Mouse (Mus musculus) forebrain, embryonic 15.5 days (tissue): ENCODE results near the gene Zmynd8. TPM values are rescaled to one million over a fixed set of nuclear protein-coding genes. Genes with fewer than 3 reads are reported as not detected.

Experiments
- ATAC-seq: fragments of 200-750 bp; cut with Nextera tagmentation; replicated peaks from 2 replicates; pipeline ENCODE4 v1.8.0; 2017; ENCODE audit warnings: mild to moderate bottlenecking, moderate TSS enrichment, moderate library complexity
- H3K27ac ChIP-seq: fragments of 300-500 bp; sonication (generic); replicated peaks from 2 replicates; pipeline ENCODE4 v1.5.1; 2015; ENCODE audit warnings: mild to moderate bottlenecking, inconsistent platforms
- H3K27me3 ChIP-seq: fragments of 300-500 bp; sonication (generic); 2 replicates; pipeline ENCODE4 v1.6.1; 2015; ENCODE audit warnings: inconsistent platforms
- H3K36me3 ChIP-seq: fragments of 300-500 bp; sonication (generic); 2 replicates; pipeline ENCODE4 v1.6.1; 2015; ENCODE audit warnings: mild to moderate bottlenecking, inconsistent platforms
- H3K4me1 ChIP-seq: fragments of 300-500 bp; sonication (generic); 2 replicates; pipeline ENCODE4 v1.6.1; 2015; ENCODE audit warnings: inconsistent platforms
- H3K4me2 ChIP-seq: fragments of 300-500 bp; sonication (generic); replicated peaks from 2 replicates; pipeline ENCODE4 v1.6.1; 2015; ENCODE audit warnings: mild to moderate bottlenecking, inconsistent platforms
- H3K4me3 ChIP-seq: fragments of 300-500 bp; sonication (generic); 2 replicates; pipeline ENCODE4 v1.5.1; 2015; ENCODE audit warnings: mild to moderate bottlenecking, inconsistent platforms
- H3K9ac ChIP-seq: fragments of 300-500 bp; sonication (generic); replicated peaks from 2 replicates; pipeline ENCODE4 v1.6.1; 2015; ENCODE audit warnings: mild to moderate bottlenecking, inconsistent platforms
- H3K9me3 ChIP-seq: fragments of 300-500 bp; sonication (generic); 2 replicates; pipeline ENCODE4 v1.6.1; 2016; ENCODE audit warnings: inconsistent platforms
- WGBS: fragments of 180-500 bp; shearing (Covaris S2); methylation state at CpG from one replicate; pipeline ENCODE4 v1.1.7; 2015; ENCODE audit warnings: mixed read lengths; 5-methylcytosine and 5-hydroxymethylcytosine counted together
- microRNA-seq: library from miRNA; unstranded; fragments of <30 nt; microRNA quantifications from one replicate; pipeline ENCODE4, GENCODE M21; 2016
- polyA plus RNA-seq: library from polyadenylated mRNA; unstranded; fragments of >200 nt; fragmentation: Nextera tagmentation; extraction: Ambion mirVana; gene quantifications from 2 replicates; pipeline ENCODE4 v1.2.1, GENCODE M21; 2015

The Zmynd8 gene
- polyA plus RNA-seq, 1 experiment from 2014 or later, result 81.0 TPM

DNA sequence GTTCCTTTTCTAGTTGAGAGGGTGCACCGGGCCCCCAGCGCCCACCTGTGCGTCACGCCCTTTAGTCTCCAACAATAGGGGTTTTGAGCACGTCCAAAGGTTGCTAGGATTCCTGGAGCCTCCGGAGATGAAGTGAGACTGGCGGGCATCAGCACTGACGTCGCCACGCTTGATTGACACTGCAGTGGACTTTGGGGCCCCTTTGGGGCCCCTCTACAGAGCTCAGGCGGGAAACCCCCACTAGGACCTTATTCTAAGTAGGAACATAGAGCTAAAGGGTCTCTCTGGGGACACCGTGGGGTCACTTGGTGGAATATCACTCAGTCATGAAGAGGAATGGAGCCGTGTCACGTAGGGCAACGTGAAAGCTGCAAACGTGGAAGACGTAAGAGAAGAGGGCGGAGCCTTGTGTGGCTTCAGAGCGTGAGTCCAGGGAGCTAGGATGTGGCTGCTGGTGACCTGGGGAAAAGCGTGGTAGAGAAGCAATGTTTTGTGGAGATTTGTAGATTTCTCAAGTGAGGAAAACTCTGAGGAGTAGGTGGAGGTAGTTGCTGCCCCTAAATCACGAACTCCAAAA, 156.5 kb downstream of the Zmynd8 start:
- Histone ChIP-seq H3K27ac (no peak overlapping the region), H3K4me1 (peaks cover 29% of the 10 kb centered on the region), H3K27me3 (0 out of 2 replicates have a peak, but pooled peaks cover 5% of the 10 kb centered on the region), H3K4me2 (no peak overlapping the region), H3K4me3 (no peak overlapping the region), H3K9me3 (no peaks in the 10 kb centered on the region), H3K9ac (no peak overlapping the region), H3K36me3 (no peaks in the 10 kb centered on the region)
- no peak for ATAC-seq
- WGBS, result 27% methylated on average over 21 of the region's 21 CpGs

DNA sequence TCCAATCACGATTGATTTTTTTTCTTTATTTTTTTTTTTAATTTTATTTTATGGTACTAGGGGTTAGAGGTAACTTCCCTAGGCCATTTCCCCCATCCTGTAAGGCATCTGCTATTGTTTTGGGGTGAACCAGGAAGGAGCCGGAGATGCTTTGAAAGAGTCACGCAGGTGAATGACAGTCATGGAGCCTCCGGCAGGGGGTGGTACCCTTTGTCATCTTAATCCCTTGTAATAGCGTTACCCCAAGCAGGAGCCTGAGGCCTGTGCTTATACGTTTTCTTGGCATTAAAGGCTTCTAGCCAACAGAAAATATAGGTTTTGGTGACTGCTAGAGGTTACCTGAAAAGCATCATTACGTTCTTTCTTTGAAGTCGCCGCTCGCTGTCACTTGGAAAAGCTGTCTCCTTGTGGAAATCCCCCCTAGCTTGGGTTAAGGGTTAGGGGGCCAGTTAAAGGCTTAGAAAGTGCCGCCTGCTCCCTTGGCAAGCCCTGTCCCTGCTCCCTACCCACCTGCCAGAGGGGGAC, 157.2 kb downstream of the Zmynd8 start:
- no peak overlapping the region for H3K9ac ChIP-seq
- H3K9me3 ChIP-seq, result no peaks in the 10 kb centered on the region
- no peak overlapping the region for H3K27ac ChIP-seq
- 0 out of 2 replicates have a peak, but pooled peaks cover 5% of the 10 kb centered on the region for H3K27me3 ChIP-seq
- 12% methylated on average over 11 of the region's 11 CpGs for WGBS
- no peak overlapping the region for H3K4me3 ChIP-seq
- peaks cover 29% of the 10 kb centered on the region for H3K4me1 ChIP-seq
- ATAC-seq, result no peak
- no peak overlapping the region for H3K4me2 ChIP-seq
- H3K36me3 ChIP-seq, result no peaks in the 10 kb centered on the region

DNA sequence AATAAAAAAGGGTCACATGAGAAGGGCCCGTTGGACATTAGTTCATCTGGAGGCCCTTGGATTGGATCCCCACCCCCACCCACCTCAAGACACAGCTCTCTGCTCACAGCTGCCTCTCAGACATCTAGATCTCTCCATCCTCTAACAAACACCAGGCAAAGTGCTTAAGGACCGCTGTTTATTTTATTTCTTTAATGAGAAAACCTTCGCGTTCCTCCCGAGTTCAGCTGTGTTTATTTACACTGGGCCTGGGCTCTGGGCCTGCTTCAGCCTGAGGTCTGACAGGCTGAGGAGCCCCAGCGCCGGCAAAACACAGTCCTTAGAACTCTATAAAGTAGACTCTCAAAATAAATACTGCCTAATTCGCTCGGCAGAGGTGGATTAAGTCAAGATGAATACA, 157.8 kb downstream of the Zmynd8 start:
- 8% methylated on average over 9 of the region's 9 CpGs for whole genome bisulfite sequencing
- Histone ChIP-seq H3K4me1 (peaks cover 26% of the 10 kb centered on the region), H3K9me3 (no peaks in the 10 kb centered on the region), H3K27me3 (0 out of 2 replicates have a peak, but pooled peaks cover under 1% of the 10 kb centered on the region), H3K4me2 (no peak overlapping the region), H3K27ac (no peak overlapping the region; the same call in 1 of the 2 replicates), H3K4me3 (no peak overlapping the region), H3K9ac (no peak overlapping the region), H3K36me3 (no peaks in the 10 kb centered on the region)
- ATAC-seq, result no peak

DNA sequence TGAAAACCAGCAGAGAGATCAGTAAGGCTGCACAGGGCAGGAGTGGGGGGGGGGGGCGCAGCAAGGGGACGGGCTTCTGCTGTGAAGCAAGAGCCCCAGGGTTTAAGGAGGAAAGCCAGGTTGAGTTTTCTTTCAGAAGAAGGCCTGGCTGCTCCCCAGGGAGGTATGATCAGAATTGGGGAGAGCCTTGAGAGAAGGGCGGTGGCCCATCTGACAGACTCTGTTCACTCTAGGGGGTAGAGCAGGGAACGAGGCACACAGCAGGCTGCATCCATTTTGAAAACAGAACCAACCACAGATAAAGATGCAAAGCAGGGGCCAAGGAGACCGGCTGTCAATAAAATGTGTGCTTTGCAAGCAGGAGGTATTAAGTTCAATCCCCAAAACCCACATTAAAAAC, 158.4 kb downstream of the Zmynd8 start:
- no peak for ATAC-seq
- Histone ChIP-seq H3K9me3 (no peaks in the 10 kb centered on the region), H3K9ac (no peak overlapping the region), H3K4me2 (no peak overlapping the region), H3K27me3 (no peaks in the 10 kb centered on the region), H3K4me1 (peaks cover 20% of the 10 kb centered on the region), H3K27ac (no peak overlapping the region), H3K4me3 (no peak overlapping the region), H3K36me3 (no peaks in the 10 kb centered on the region)
- WGBS, result 36% methylated on average over 5 of the region's 5 CpGs

DNA sequence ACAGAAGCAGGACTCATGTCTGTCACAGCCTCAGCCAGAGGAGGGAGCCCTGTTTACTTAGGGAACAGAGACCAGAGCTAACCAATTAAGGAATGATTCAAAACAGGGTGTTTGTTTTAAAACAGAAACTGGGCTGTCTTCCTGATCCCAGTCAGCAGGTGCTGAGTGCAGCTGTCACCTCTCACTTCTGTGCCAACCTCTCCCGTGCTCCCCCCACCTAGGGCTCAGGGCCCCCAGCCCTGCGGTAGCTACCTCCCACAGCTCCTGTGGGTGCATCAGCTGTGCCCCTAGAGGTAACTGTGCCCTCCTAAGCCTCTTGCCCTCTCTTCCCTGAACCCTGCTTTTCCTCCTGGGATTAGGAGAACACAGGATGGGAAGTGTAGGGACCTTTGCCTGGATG, 162.5 kb downstream of the Zmynd8 start:
- Histone ChIP-seq H3K4me2 (no peak overlapping the region), H3K36me3 (no peaks in the 10 kb centered on the region), H3K27ac (no peak overlapping the region), H3K27me3 (no peaks in the 10 kb centered on the region), H3K4me3 (no peak overlapping the region), H3K9me3 (no peaks in the 10 kb centered on the region), H3K9ac (no peak overlapping the region), H3K4me1 (peaks cover 11% of the 10 kb centered on the region)
- no peak for ATAC-seq
- WGBS, result 47% methylated on average over 2 of the region's 2 CpGs

Small RNAs within 50 kb of the gene (microRNA-seq; reads per million reads assigned to microRNA genes)
- gene Gm22692, result not detected

Other genes with a start within 250 kb of the Zmynd8 start
- 9.7 and 10.3 TPM in 2 replicates for gene Ncoa3, start 93.6 kb upstream of the Zmynd8 start, polyA plus RNA-seq